Mouse (Mus musculus) small intestine, adult 2 months (tissue): ENCODE data around the gene Tmem60.

Experiments used
- CTCF ChIP-seq: fragments of 200-500 bp; IDR thresholded peaks from 2 replicates; pipeline ENCODE4 v1.5.1; 2012; ENCODE audit warnings: low read depth, mild to moderate bottlenecking, control low read depth, inconsistent platforms, low read length, moderate library complexity, mixed read lengths; ENCODE audit not compliant: insufficient replicate concordance, insufficient read length; ENCODE audit errors: extremely low read depth
- POLR2A ChIP-seq: fragments of 200-500 bp; IDR thresholded peaks from 2 replicates; pipeline ENCODE4 v1.6.1; 2012; ENCODE audit warnings: low read depth, mild to moderate bottlenecking, control low read depth, inconsistent platforms, low read length, moderate library complexity

- TF ChIP-seq CTCF (no peak), POLR2A (no peak)
Measured at GRCm38 (mm10) chr5:20929669-20930151, 47.7 kb downstream of the Tmem60 start.
